Mouse (Mus musculus) kidney, embryonic 14.5 days (tissue): ENCODE data around the gene Aff3. TPM values are rescaled to one million over a fixed set of nuclear protein-coding genes. Genes with fewer than 3 reads are reported as not detected.

Experiments
- ATAC-seq: fragments of 200-750 bp; cut with Nextera tagmentation; 2 replicates; pipeline ENCODE4 v1.8.0; 2017; ENCODE audit warnings: moderate number of reproducible peaks, mild to moderate bottlenecking, moderate TSS enrichment, moderate library complexity; ENCODE audit not compliant: low FRiP score, low TSS enrichment
- H3K27ac ChIP-seq: fragments of 300-500 bp; sonication (generic); 2 replicates; pipeline ENCODE4 v1.5.1; 2014; ENCODE audit warnings: low read depth, mild to moderate bottlenecking, low read length, moderate library complexity, mixed read lengths
- H3K27me3 ChIP-seq: fragments of 300-500 bp; sonication (generic); 2 replicates; pipeline ENCODE4 v1.6.1; 2014; ENCODE audit warnings: mild to moderate bottlenecking, low read length; ENCODE audit not compliant: control insufficient read depth, insufficient read depth
- H3K36me3 ChIP-seq: fragments of 300-500 bp; sonication (generic); 2 replicates; pipeline ENCODE4 v1.6.1; 2014; ENCODE audit warnings: low read length, mixed read lengths; ENCODE audit not compliant: control insufficient read depth, insufficient read depth
- H3K4me1 ChIP-seq: fragments of 300-500 bp; sonication (generic); 2 replicates; pipeline ENCODE4 v1.6.1; 2014; ENCODE audit warnings: low read length, mixed read lengths; ENCODE audit not compliant: control insufficient read depth, insufficient read depth
- H3K4me2 ChIP-seq: fragments of 300-500 bp; sonication (generic); replicated peaks from 2 replicates; pipeline ENCODE4 v1.6.1; 2014; ENCODE audit warnings: low read depth, mild to moderate bottlenecking, low read length
- H3K4me3 ChIP-seq: fragments of 300-500 bp; sonication (generic); 2 replicates; pipeline ENCODE4 v1.5.1; 2014; ENCODE audit warnings: mild to moderate bottlenecking, low read length
- H3K9ac ChIP-seq: fragments of 300-500 bp; sonication (generic); 2 replicates; pipeline ENCODE4 v1.6.1; 2014; ENCODE audit warnings: low read depth, mild to moderate bottlenecking, low read length, moderate library complexity
- H3K9me3 ChIP-seq: fragments of 300-500 bp; sonication (generic); 2 replicates; pipeline ENCODE4 v1.6.1; 2016; ENCODE audit warnings: low read length; ENCODE audit not compliant: control insufficient read depth
- WGBS: fragments of 180-500 bp; shearing (Covaris S2); extraction: QIAGEN DNeasy Blood & Tissue Kit; methylation state at CpG from one replicate; pipeline ENCODE4 v1.1.7; 2014; 5-methylcytosine and 5-hydroxymethylcytosine counted together
- polyA plus RNA-seq: library from polyadenylated mRNA; unstranded; fragments of >200 nt; fragmentation: Nextera tagmentation; extraction: Ambion mirVana; gene quantifications from 2 replicates; pipeline ENCODE4 v1.2.1, GENCODE M21; 2014

Gene Aff3
- polyA plus RNA-seq, 1 experiment from 2014 or later = 11.9 TPM

DNA sequence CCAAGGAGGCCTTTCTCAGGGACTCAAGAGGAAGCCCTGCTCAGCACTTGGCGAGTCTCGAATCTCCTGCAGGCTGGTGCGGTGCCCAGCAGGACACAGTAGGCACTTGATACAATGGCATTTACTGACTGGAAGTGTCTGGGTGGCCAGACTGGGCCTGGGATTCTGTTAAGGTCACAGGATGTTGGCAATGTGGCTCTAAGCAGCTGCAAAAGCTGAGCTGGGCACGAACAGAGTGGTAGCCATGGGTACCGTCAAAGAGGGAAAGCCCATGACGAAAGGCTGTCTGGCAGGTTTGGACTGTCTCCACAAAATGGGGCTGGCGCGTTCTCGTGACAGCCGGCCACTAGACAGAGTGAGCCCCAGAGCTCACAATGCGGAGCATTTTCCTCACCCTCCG is 214.1 kb downstream of the Aff3 start:
- Histone ChIP-seq H3K9me3 (no peaks in the 10 kb centered on the region), H3K27me3 (no peaks in the 10 kb centered on the region), H3K27ac (no peak overlapping the region), H3K4me3 (no peak overlapping the region), H3K4me2 (no peak overlapping the region), H3K36me3 (no peaks in the 10 kb centered on the region), H3K9ac (no peak overlapping the region), H3K4me1 (peaks cover 11% of the 10 kb centered on the region; the same call in 1 of the 2 replicates)
- ATAC-seq = no peak
- 91% methylated on average over 12 of the region's 12 CpGs for WGBS

DNA sequence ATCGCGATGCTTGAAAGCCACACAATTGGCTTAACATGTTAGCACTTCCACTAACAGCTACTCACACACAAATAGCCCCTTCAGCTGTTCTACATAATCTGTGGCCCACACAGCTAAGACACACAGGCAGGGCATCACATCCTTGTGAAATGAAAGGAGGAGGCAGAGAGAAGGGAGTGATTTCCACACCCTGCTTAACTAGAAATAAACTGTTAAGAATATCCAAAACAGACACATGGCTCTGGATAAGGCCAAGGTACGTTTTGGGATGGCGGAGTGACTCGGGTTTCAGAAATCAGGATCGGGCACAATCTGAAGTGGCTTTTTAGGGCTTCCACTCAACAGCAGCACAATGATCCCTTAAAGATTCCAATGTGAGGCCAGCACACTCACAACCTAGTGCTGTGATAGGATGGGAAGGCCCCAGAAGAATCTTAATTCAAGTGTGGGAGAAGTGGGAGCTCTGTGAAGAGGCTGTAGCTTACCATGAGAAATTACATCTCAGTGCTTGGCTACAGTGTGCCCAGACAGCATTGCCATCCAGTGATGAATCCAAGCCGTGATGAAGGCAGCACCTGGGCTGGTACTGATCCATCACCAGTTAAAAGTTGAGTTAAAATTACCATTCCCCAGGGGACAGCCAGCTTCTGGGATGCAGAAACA is 214.8 kb downstream of the Aff3 start:
- no peak overlapping the region for H3K4me3 ChIP-seq
- H3K9ac ChIP-seq = no peak overlapping the region
- H3K4me1 ChIP-seq = peaks cover 11% of the 10 kb centered on the region; the same call in 1 of the 2 replicates
- no peak overlapping the region for H3K27ac ChIP-seq
- H3K4me2 ChIP-seq = no peak overlapping the region
- H3K9me3 ChIP-seq = no peaks in the 10 kb centered on the region
- ATAC-seq = no peak
- no peaks in the 10 kb centered on the region for H3K27me3 ChIP-seq
- 71% methylated on average over 7 of the region's 7 CpGs for WGBS
- H3K36me3 ChIP-seq = no peaks in the 10 kb centered on the region

DNA sequence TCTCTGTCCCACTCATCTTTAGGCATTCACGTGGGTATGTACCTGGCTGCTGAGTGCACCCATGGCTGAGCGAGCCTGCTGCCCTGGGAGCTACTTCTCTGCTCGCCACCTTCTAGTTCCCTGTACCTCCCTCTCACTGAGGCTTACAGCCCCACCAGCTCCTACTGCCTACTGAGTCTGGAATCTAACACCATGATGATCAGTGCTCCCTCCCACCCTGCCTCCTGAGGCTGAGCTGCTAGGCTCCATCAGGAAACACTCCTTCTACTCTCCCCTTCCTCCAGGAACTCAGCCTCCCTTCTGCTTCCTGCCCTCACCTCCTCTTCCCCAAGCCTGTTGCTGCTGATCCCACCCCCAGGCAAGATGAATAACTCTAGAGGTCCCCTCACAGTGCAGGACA is 215.9 kb downstream of the Aff3 start:
- ATAC-seq = peak; percentile 71; the same call in 1 of the 2 replicates
- no peaks in the 10 kb centered on the region for H3K36me3 ChIP-seq
- no peak overlapping the region for H3K4me3 ChIP-seq
- no peak overlapping the region for H3K27ac ChIP-seq
- no peaks in the 10 kb centered on the region for H3K9me3 ChIP-seq
- H3K9ac ChIP-seq = no peak overlapping the region
- WGBS = 35% methylated on average over 3 of the region's 3 CpGs
- H3K4me1 ChIP-seq = peaks cover 11% of the 10 kb centered on the region; the same call in 1 of the 2 replicates
- no peak overlapping the region for H3K4me2 ChIP-seq
- H3K27me3 ChIP-seq = no peaks in the 10 kb centered on the region

DNA sequence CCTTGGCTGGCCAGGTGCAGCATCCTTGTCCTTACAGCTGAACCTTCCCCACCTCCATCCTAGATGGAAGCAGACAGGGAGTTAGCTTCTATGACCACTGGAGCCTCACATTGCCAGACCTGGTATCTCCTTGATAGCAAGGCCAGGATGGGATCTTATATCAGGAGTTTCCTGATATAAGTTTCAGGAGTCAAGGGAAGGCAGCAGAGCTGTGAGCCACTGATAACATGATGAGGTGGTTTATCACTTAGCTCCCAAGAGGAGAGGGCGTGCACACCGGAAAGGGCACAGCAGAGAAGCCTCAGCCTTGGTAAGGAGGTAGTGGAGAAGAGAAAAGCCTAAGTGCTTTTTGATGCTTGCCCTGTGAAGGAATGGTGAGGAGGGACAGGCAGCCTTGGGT is 217.2 kb downstream of the Aff3 start:
- H3K36me3 ChIP-seq = no peaks in the 10 kb centered on the region
- no peak overlapping the region for H3K4me3 ChIP-seq
- H3K4me1 ChIP-seq = peaks cover 11% of the 10 kb centered on the region; the same call in 1 of the 2 replicates
- H3K9me3 ChIP-seq = no peaks in the 10 kb centered on the region
- H3K4me2 ChIP-seq = no peak overlapping the region
- no peak overlapping the region for H3K27ac ChIP-seq
- WGBS = 81% methylated on average over 2 of the region's 2 CpGs
- no peak for ATAC-seq
- no peaks in the 10 kb centered on the region for H3K27me3 ChIP-seq
- H3K9ac ChIP-seq = no peak overlapping the region

DNA sequence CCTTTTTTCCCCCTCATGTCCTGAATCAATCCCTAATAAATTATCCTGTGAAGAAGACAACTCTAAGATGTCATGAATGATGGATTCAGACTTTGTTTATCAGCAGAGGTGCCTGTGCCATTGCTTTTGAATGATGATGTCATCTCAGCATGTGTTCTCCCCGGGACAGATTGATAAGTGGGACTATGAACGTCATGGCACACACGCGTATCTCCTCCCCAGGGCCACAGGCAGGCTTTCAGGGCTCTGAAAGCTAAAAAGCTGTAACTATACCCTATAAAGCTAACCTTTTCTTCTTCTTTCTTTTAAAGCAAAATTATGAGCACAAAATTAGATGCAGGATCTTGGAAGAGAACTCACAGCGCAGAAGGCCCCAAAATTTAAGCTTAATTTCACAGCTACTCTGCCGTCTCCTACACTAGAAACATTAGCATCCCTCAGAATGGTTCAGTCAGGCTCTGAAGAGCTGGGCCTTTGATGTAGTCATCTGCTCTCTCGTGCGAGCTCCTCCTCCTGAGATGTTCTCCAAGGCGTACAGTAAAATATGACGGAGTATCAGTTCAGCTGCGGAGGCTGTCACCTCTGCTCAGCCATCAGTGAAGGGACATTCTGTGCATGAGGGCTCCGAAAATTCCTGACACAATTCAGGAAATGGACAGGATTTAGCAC is 218.5 kb downstream of the Aff3 start:
- Histone ChIP-seq H3K9ac (no peak overlapping the region), H3K27ac (no peak overlapping the region)
- no peak for ATAC-seq

DNA sequence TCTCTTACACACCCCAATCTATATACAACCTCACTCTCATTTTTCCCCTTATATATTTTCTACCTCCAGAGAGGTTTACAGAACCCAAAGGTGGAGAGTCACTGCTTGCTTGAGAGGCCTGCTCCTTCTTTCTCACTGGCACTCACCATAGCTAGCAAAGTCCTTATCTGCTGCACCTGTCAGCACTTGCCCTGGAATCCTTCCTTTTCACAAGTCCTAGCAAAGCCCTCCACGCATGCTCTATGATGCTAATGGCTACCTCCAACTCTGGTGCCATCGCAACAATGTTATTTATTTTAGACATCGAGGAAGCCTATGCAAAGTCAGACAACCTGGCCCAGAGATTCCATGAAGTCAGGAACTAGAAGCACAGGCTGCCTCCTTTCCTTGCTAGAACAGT is 221.9 kb downstream of the Aff3 start:
- WGBS = 92% methylated on average over 3 of the region's 3 CpGs
- no peak for ATAC-seq
- no peaks in the 10 kb centered on the region for H3K36me3 ChIP-seq
- H3K4me3 ChIP-seq = no peak overlapping the region
- peaks cover 44% of the 10 kb centered on the region for H3K4me1 ChIP-seq
- H3K27me3 ChIP-seq = no peaks in the 10 kb centered on the region
- no peak overlapping the region for H3K27ac ChIP-seq
- H3K9me3 ChIP-seq = no peaks in the 10 kb centered on the region
- no peak overlapping the region for H3K4me2 ChIP-seq
- no peak overlapping the region for H3K9ac ChIP-seq

More for the DNA sequence above, 218.5 kb downstream of the Aff3 start:
- no peak overlapping the region for H3K4me3 ChIP-seq
- H3K27me3 ChIP-seq = no peaks in the 10 kb centered on the region
- no peaks in the 10 kb centered on the region for H3K9me3 ChIP-seq
- 63% methylated on average over 12 of the region's 12 CpGs for WGBS
- H3K4me2 ChIP-seq = no peak overlapping the region
- H3K4me1 ChIP-seq = peaks cover 23% of the 10 kb centered on the region
- no peaks in the 10 kb centered on the region for H3K36me3 ChIP-seq

DNA sequence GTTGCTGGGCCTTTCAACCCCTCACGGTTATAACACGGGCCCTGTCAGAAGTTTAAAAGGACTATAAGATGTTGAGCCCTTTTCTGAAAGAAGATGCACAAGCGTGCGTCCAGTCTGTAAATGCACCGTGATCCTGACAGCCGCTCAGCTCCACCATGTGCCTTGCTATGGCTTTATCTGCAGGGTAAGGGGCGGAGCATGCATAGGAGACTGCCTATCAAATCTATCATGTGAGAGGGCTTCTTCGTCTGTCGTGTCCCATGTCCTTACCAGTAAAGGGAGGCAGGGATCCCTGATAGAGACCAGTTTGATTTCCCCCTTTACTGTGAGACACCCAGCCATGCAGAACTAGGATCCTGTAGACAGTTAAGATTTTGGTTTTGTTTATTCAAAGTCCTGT is 222.3 kb downstream of the Aff3 start:
- H3K4me1 ChIP-seq = peaks cover 48% of the 10 kb centered on the region
- no peak overlapping the region for H3K27ac ChIP-seq
- H3K4me3 ChIP-seq = no peak overlapping the region
- H3K9me3 ChIP-seq = no peaks in the 10 kb centered on the region
- no peak overlapping the region for H3K4me2 ChIP-seq
- H3K36me3 ChIP-seq = no peaks in the 10 kb centered on the region
- H3K27me3 ChIP-seq = no peaks in the 10 kb centered on the region
- no peak overlapping the region for H3K9ac ChIP-seq
- WGBS = 77% methylated on average over 9 of the region's 9 CpGs
- no peak for ATAC-seq

DNA sequence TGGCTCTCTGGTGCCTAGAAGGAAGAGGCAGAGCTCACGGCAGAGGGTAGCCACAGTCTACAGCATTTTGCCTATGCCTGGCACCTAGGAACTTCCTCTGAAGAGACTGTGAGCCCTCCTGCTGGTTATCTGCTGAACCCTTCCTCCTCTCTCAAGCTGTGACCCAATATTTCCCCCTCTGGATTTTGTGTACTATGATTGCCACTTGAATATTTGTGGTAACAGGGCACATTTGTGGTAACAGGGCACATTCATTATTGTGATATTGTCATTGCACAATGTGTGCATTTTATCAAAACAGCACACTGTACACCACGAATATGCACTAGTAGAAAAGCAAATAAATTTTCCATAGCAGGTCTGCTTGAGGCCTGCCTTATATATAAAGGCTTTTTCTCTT is 223.0 kb downstream of the Aff3 start:
- Histone ChIP-seq H3K27ac (no peak overlapping the region), H3K4me1 (peaks cover 48% of the 10 kb centered on the region)

DNA sequence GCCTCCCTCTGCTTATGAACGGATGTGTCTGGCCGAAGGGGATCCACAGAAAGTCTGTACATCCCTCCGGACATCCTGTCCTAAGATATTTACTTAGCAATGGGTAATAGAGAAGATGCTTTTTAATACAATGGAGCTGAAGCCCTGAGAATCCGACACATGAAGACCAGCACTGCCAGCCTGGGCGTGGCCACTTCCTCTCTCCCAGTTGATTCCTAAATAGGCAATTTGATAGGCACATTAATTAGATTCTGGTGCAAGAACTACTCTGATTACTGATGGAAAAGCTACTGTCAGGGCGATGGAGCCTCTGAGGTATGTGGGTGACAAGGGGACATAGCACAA is 224.3 kb downstream of the Aff3 start:
- WGBS = 33% methylated on average over 6 of the region's 6 CpGs
- Histone ChIP-seq H3K9ac (no peak overlapping the region), H3K4me2 (no peak overlapping the region; the same call in 1 of the 2 replicates), H3K27ac (peak overlapping the region; percentile 89), H3K4me3 (no peak overlapping the region), H3K9me3 (no peaks in the 10 kb centered on the region), H3K36me3 (no peaks in the 10 kb centered on the region), H3K4me1 (peaks cover 48% of the 10 kb centered on the region), H3K27me3 (no peaks in the 10 kb centered on the region)
- ATAC-seq = no peak; the same call in 1 of the 2 replicates

More for the DNA sequence above, 223.0 kb downstream of the Aff3 start:
- no peak overlapping the region for H3K9ac ChIP-seq
- H3K4me2 ChIP-seq = no peak overlapping the region
- H3K9me3 ChIP-seq = no peaks in the 10 kb centered on the region
- H3K36me3 ChIP-seq = no peaks in the 10 kb centered on the region
- WGBS = 57% methylated on average over 2 of the region's 2 CpGs
- H3K27me3 ChIP-seq = no peaks in the 10 kb centered on the region
- H3K4me3 ChIP-seq = no peak overlapping the region
- no peak for ATAC-seq
